Mouse (Mus musculus) CH12.LX (cell line): ENCODE measurements around the gene Arih2. TPM values are rescaled to one million over a fixed set of nuclear protein-coding genes. Genes with fewer than 3 reads are reported as not detected.

ENCODE experiments used
- DNase-seq: peaks from one replicate; pipeline ENCODE4 v3.0.0-alpha.2; 2013; ENCODE audit errors: extremely low read depth
- H3K27ac ChIP-seq: 2 replicates; pipeline ENCODE4 v1.5.1; 2012; ENCODE audit warnings: low read depth, mild to moderate bottlenecking, control low read depth, moderate library complexity; ENCODE audit not compliant: insufficient read depth
- H3K27me3 ChIP-seq: replicated peaks from 2 replicates; pipeline ENCODE3; 2012; ENCODE audit warnings: inconsistent platforms
- H3K36me3 ChIP-seq, 2 experiments: replicated peaks in 1 of 2; 2 replicates each; pipeline versions ENCODE3 to v1.6.1; 2012; ENCODE audit warnings: inconsistent platforms in 1 of 2, low read length in 1 of 2, mild to moderate bottlenecking in 1 of 2, mixed read lengths in 1 of 2, moderate library complexity in 1 of 2; ENCODE audit not compliant: control insufficient read depth in 1 of 2, insufficient read depth in 1 of 2
- H3K4me1 ChIP-seq, 2 experiments: 2 replicates each; pipeline ENCODE4 v1.6.1; 2012; ENCODE audit warnings: inconsistent platforms in 1 of 2, moderate library complexity in 1 of 2; ENCODE audit not compliant: insufficient read depth in 2 of 2, control insufficient read depth in 1 of 2
- H3K4me2 ChIP-seq: 2 replicates; pipeline ENCODE4 v1.6.1; 2012; ENCODE audit warnings: low read depth, mild to moderate bottlenecking, control low read depth; ENCODE audit not compliant: poor library complexity, insufficient read depth, severe bottlenecking
- H3K4me3 ChIP-seq, 3 experiments: fragments of 150-350 bp in 1 of 3; sonication (generic) in 1 of 3; replicated peaks in 1 of 3; 2 replicates each; pipeline versions ENCODE3 to v1.5.1; 2011 to 2012; ENCODE audit warnings: low read depth in 2 of 3, low read length in 2 of 3, mild to moderate bottlenecking in 2 of 3, moderate library complexity in 2 of 3, control low read depth in 1 of 3, improper control_type of control experiment in 1 of 3, inconsistent platforms in 1 of 3, mixed read lengths in 1 of 3; ENCODE audit not compliant: poor library complexity in 1 of 3
- H3K79me2 ChIP-seq: replicated peaks from 2 replicates; pipeline ENCODE4 v1.6.1; 2012; ENCODE audit warnings: mild to moderate bottlenecking, moderate library complexity; ENCODE audit not compliant: control insufficient read depth, poor library complexity, insufficient read depth, severe bottlenecking; ENCODE audit errors: extremely low read depth
- H3K9ac ChIP-seq: 2 replicates; pipeline ENCODE4 v1.6.1; 2012; ENCODE audit warnings: low read depth, mild to moderate bottlenecking, control low read depth, moderate library complexity; ENCODE audit not compliant: insufficient read depth
- H3K9me3 ChIP-seq: replicated peaks from 2 replicates; pipeline ENCODE3; 2012; ENCODE audit warnings: low read length, inconsistent platforms, mixed read lengths
- BHLHE40 ChIP-seq: IDR thresholded peaks from 2 replicates; pipeline ENCODE4 v1.6.1; 2011; ENCODE audit warnings: mild to moderate bottlenecking, low read depth, low read length, improper control_type of control experiment
- CHD1 ChIP-seq: IDR thresholded peaks from 2 replicates; pipeline ENCODE4 v1.6.1; 2012; ENCODE audit warnings: low read depth, low read length, improper control_type of control experiment, inconsistent platforms
- CHD2 ChIP-seq: IDR thresholded peaks from 2 replicates; pipeline ENCODE4 v1.6.1; 2011; ENCODE audit warnings: low read length, improper control_type of control experiment
- E2F4 ChIP-seq: IDR thresholded peaks from 2 replicates; pipeline ENCODE4 v1.6.1; 2011; ENCODE audit warnings: low read depth, low read length, improper control_type of control experiment; ENCODE audit not compliant: insufficient replicate concordance
- EP300 ChIP-seq: IDR thresholded peaks from 2 replicates; pipeline ENCODE4 v1.6.1; 2011; ENCODE audit warnings: low read length, improper control_type of control experiment
- JUN ChIP-seq: IDR thresholded peaks from 2 replicates; pipeline ENCODE4 v1.6.1; 2011; ENCODE audit warnings: low read depth, mild to moderate bottlenecking, low read length, improper control_type of control experiment, moderate library complexity; ENCODE audit not compliant: insufficient read depth
- JUND ChIP-seq: conservative IDR thresholded peaks from 2 replicates; pipeline ENCODE4 v1.6.1; 2011; ENCODE audit warnings: low read depth, low read length, improper control_type of control experiment
- KAT2A ChIP-seq: IDR thresholded peaks from 2 replicates; pipeline ENCODE4 v1.6.1; 2012; ENCODE audit warnings: low read length, improper control_type of control experiment, inconsistent platforms; ENCODE audit not compliant: insufficient replicate concordance
- MYC ChIP-seq: IDR thresholded peaks from 2 replicates; pipeline ENCODE4 v1.6.1; 2011; ENCODE audit warnings: low read depth, mild to moderate bottlenecking, improper control_type of control experiment, low read length
- RCOR1 ChIP-seq: conservative IDR thresholded peaks from 2 replicates; pipeline ENCODE4 v1.6.1; 2012; ENCODE audit warnings: low read depth, mild to moderate bottlenecking, inconsistent platforms, low read length, improper control_type of control experiment
- SIN3A ChIP-seq: IDR thresholded peaks from 2 replicates; pipeline ENCODE4 v1.6.1; 2012; ENCODE audit warnings: low read length, improper control_type of control experiment, inconsistent platforms
- SMC3 ChIP-seq: IDR thresholded peaks from 2 replicates; pipeline ENCODE4 v1.6.1; 2011; ENCODE audit warnings: low read depth, low read length, improper control_type of control experiment
- TBP ChIP-seq: conservative IDR thresholded peaks from 2 replicates; pipeline ENCODE4 v1.6.1; 2011; ENCODE audit warnings: low read depth, low read length, improper control_type of control experiment
- TCF12 ChIP-seq: IDR thresholded peaks from 2 replicates; pipeline ENCODE4 v1.6.1; 2014; ENCODE audit warnings: low read depth, mild to moderate bottlenecking, inconsistent platforms, low read length, improper control_type of control experiment
- ZC3H11A ChIP-seq: IDR thresholded peaks from 2 replicates; pipeline ENCODE4 v1.6.1; 2012; ENCODE audit warnings: low read depth, mild to moderate bottlenecking, inconsistent platforms, low read length, improper control_type of control experiment
- ZKSCAN1 ChIP-seq: IDR thresholded peaks from 2 replicates; pipeline ENCODE4 v1.6.1; 2012; ENCODE audit warnings: low read depth, inconsistent platforms, low read length, improper control_type of control experiment, borderline replicate concordance
- ZMIZ1 ChIP-seq: IDR thresholded peaks from 2 replicates; pipeline ENCODE4 v1.6.1; 2012; ENCODE audit warnings: low read depth, mild to moderate bottlenecking, inconsistent platforms, low read length, improper control_type of control experiment
- ZNF384 ChIP-seq: IDR thresholded peaks from 2 replicates; pipeline ENCODE4 v1.6.1; 2012; ENCODE audit warnings: low read depth, low read length, improper control_type of control experiment, inconsistent platforms
- dilution Hi-C: fragments of 300-500 bp; cut with MboI; formaldehyde crosslinking; loops from 2 replicates; pipeline ENCODE4 v1.14.3; 2020; ENCODE audit warnings: low sequenced_read_pairs; ENCODE audit not compliant: extremely low pct_unique_long_range_greater_than_20kb, extremely low pct_ligation_motif_present
- in situ Hi-C: fragments of 300-500 bp; cut with MboI; formaldehyde crosslinking; loops from 3 replicates; pipeline ENCODE4 v1.14.3; 2019; ENCODE audit warnings: low sequenced_read_pairs, low pct_ligation_motif_present, low pct_unique_long_range_greater_than_20kb, mixed read lengths
- polyA plus RNA-seq: library from polyadenylated mRNA; unstranded; fragments of >175 nt; gene quantifications from 2 replicates; pipeline ENCODE4 v1.2.1, GENCODE M21; 2012; ENCODE audit warnings: low read depth; ENCODE audit not compliant: insufficient read length
- total RNA-seq, 2 experiments: library from RNA; depleted of rRNA; stranded (reverse); fragments of 300-350 nt in 1 of 2; fragments of >200 nt in 1 of 2; gene quantifications; 2 replicates each; pipeline ENCODE4 v1.2.3; 2012 to 2014

Arih2 gene
- total and polyA plus RNA-seq, 3 experiments, result 29.0 to 35.3 (median 33.5) TPM

DNA sequence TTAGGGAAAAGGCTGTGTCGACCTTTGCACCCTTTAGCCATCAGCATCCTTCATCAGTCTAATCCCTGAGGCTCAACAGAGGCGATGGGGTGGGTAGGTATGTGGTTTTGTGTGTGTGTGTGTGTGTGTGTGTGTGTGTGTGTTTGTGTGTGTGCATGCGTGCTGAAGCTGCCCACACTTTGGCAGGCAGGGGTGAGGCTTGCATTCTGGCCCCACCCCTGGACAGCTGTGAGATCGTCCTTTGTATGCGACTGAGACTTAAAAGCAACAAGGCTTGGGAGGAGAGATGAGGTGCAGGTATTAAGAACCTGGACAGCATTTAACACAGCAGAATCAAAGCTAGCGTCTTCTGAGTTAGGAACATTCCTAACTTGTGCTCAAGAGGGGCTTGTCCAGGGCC lies 72.2 kb downstream of the Arih2 start:
- no peak overlapping the region for H3K4me3 ChIP-seq
- H3K27ac ChIP-seq, result no peak overlapping the region
- H3K79me2 ChIP-seq, result no peaks in the 10 kb centered on the region
- in situ Hi-C loops (no loop called here), dilution Hi-C loops (no loop called here)
- no peak overlapping the region for H3K9ac ChIP-seq
- H3K27me3 ChIP-seq, result no peaks in the 10 kb centered on the region
- H3K36me3 ChIP-seq, result peaks cover 48 to 94% of the 10 kb centered on the region in 2 experiments
- peaks cover 7 to 27% of the 10 kb centered on the region in 2 experiments; a peak in 3 of 4 replicates for H3K4me1 ChIP-seq
- no peak overlapping the region for H3K4me2 ChIP-seq
- H3K9me3 ChIP-seq, result no peaks in the 10 kb centered on the region
- no peak for DNase-seq
- no peak for TF ChIP-seq CHD1
- no peak for TF ChIP-seq RCOR1
- TF ChIP-seq SMC3, result no peak
- no peak for TF ChIP-seq SIN3A
- no peak for TF ChIP-seq ZMIZ1

DNA sequence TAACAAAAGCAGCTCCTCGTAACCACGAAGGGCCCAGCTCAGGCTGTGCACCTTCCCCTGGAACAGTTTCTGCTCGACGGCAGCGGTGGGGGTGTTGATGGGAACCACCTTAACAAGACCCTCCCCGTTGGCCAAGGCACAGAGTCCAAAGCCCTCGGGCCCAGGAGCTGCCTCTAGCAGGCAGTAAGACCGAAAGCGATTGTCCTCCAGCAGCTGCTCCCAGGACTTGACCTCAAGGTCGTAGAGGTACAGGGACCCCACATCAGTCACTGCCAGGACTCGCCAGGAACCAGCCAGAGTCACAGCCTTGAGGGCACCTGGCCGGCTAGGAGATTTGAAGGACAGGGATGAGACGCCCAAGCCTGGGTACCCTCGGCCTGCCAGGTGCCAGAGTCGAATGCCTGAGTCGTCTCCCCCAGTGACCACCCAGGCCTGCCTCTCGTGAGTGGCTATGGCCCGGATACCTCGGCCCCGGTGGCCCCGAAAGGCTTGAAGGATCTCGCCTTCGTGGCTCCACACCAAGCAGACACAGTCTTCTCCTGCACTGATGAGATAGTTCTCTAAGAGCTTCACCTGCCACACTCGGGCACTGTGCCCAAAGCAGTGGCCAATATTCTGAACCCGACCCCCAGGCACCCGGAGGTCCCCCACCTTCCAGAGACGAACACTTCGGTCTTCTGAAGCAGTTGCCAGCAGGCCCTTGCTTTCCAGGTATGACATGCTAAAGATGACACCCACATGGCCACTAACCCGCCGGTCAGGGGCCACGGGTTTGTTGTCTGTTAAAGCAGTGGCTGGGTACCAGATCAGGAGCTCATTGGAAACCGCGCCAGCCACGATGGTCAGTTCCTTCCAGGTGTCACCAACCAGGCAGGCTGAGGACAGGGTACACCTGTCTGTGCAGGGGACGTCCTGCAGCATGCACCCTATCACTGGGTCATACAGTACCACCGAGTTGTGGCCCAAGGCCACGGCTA lies 73.6 kb downstream of the Arih2 start:
- Histone ChIP-seq H3K27ac (no peak overlapping the region), H3K36me3 (peaks cover 54 to 95% of the 10 kb centered on the region in 2 experiments), H3K9me3 (no peaks in the 10 kb centered on the region), H3K79me2 (no peaks in the 10 kb centered on the region), H3K4me2 (no peak overlapping the region), H3K4me3 (no peak overlapping the region), H3K27me3 (no peaks in the 10 kb centered on the region), H3K4me1 (peaks cover 10 to 29% of the 10 kb centered on the region in 2 experiments), H3K9ac (no peak overlapping the region)
- TF ChIP-seq ZNF384 (no peak), ZMIZ1 (no peak), EP300 (no peak), ZC3H11A (no peak), KAT2A (no peak), ZKSCAN1 (no peak), TBP (no peak), JUN (no peak), BHLHE40 (no peak), SMC3 (no peak), TCF12 (no peak), MYC (no peak), CHD2 (no peak), CHD1 (no peak), JUND (no peak), E2F4 (no peak)
- in situ Hi-C loops, result no loop called here
- dilution Hi-C loops, result no loop called here
- no peak for DNase-seq
